Mouse (Mus musculus): ENCODE results near the gene Olfr1104. TPM values are rescaled to one million over a fixed set of nuclear protein-coding genes. Genes with fewer than 3 reads are reported as not detected.

The Olfr1104 gene
- polyA plus RNA-seq (2012; rRNA removed), result not detected in 2 replicates

- WGBS, result 38% methylated on average over 1 of the region's 1 CpGs
- no peak for DNase-seq (ENCODE audit: low read depth, low spot score)
These were observed at the start of gene Olfr1104 for GRCm38 (mm10) chr2:87026980-87027379. Gene Olfr1104 (minus strand): TSS chr2:87027080.

- WGBS, result 72% methylated on average over 1 of the region's 1 CpGs
- no peak for DNase-seq (ENCODE audit: low read depth, low spot score)
These were observed 48.8 kb upstream of the Olfr1104 start, which contains the start of gene Olfr1107 for GRCm38 (mm10) chr2:87075717-87076116. Gene Olfr1107 (minus strand): TSS chr2:87075817.

GRCm38 (mm10) chr2:87052173-87052572 is 25.3 kb upstream of the Olfr1104 start, which contains the start of gene Olfr1106:
Gene Olfr1106 (minus strand): TSS chr2:87052273.
- no peak for DNase-seq (ENCODE audit: low read depth, low spot score)
- 44% methylated on average over 1 of the region's 1 CpGs for WGBS

- no peak for DNase-seq (ENCODE audit: low read depth, low spot score)
These were observed 9.6 kb upstream of the Olfr1104 start, which contains the start of gene Olfr1105 for GRCm38 (mm10) chr2:87036431-87036830. Gene Olfr1105 (minus strand): TSS chr2:87036531.

GRCm38 (mm10) chr2:86998098-86998497 is 28.8 kb downstream of the Olfr1104 start, which contains the start of gene Olfr1102:
Gene Olfr1102 (plus strand): TSS chr2:86998398.
- DNase-seq (ENCODE audit: low read depth, low spot score), result no peak

- DNase-seq (ENCODE audit: low read depth, low spot score), result no peak
- 65% methylated on average over 3 of the region's 3 CpGs for WGBS
These were observed 35.8 kb downstream of the Olfr1104 start, which contains the start of gene Olfr1101 for GRCm38 (mm10) chr2:86991121-86991520. Gene Olfr1101 (minus strand): TSS chr2:86991221.

GRCm38 (mm10) chr2:86979854-86980253 is 47.0 kb downstream of the Olfr1104 start, which contains the start of gene Olfr1100:
Gene Olfr1100 (minus strand): TSS chr2:86979954.
- WGBS, result 67% methylated on average over 3 of the region's 3 CpGs
- DNase-seq (ENCODE audit: low read depth, low spot score), result no peak

Other genes starting within 250 kb of the Olfr1104 start
- not detected in 2 replicates for gene Olfr1093, start 244.6 kb downstream of the Olfr1104 start, polyA plus RNA-seq (2012; rRNA removed)
- not detected in 2 replicates for gene Olfr141, start 217.1 kb downstream of the Olfr1104 start, polyA plus RNA-seq (2012; rRNA removed)
- gene Olfr1094, start 202.4 kb downstream of the Olfr1104 start, polyA plus RNA-seq (2012; rRNA removed), result not detected in 2 replicates
- gene Olfr1095, start 175.4 kb downstream of the Olfr1104 start, polyA plus RNA-seq (2012; rRNA removed), result not detected in 2 replicates
- not detected in 2 replicates for gene Gm13723, start 152.3 kb downstream of the Olfr1104 start, polyA plus RNA-seq (2012; rRNA removed)
- not detected in 2 replicates for gene Olfr1097, start 134.9 kb downstream of the Olfr1104 start, polyA plus RNA-seq (2012; rRNA removed)
- not detected in 2 replicates for gene Olfr1098, start 102.5 kb downstream of the Olfr1104 start, polyA plus RNA-seq (2012; rRNA removed)
- gene Olfr1099, start 66.4 kb downstream of the Olfr1104 start, polyA plus RNA-seq (2012; rRNA removed), result not detected in 2 replicates
- not detected in 2 replicates for gene Olfr1100, start 47.1 kb downstream of the Olfr1104 start, polyA plus RNA-seq (2012; rRNA removed)
- gene Olfr1101, start 35.9 kb downstream of the Olfr1104 start, polyA plus RNA-seq (2012; rRNA removed), result not detected in 2 replicates
- gene Olfr1102, start 28.7 kb downstream of the Olfr1104 start, polyA plus RNA-seq (2012; rRNA removed), result not detected in 2 replicates
- not detected in 2 replicates for gene Olfr1105, start 9.5 kb upstream of the Olfr1104 start, polyA plus RNA-seq (2012; rRNA removed)
- not detected in 2 replicates for gene Olfr1106, start 25.2 kb upstream of the Olfr1104 start, polyA plus RNA-seq (2012; rRNA removed)
- not detected in 2 replicates for gene Olfr1107, start 48.7 kb upstream of the Olfr1104 start, polyA plus RNA-seq (2012; rRNA removed)
- gene Olfr1109, start 68.9 kb upstream of the Olfr1104 start, polyA plus RNA-seq (2012; rRNA removed), result not detected in 2 replicates
- gene Olfr259, start 87.5 kb upstream of the Olfr1104 start, polyA plus RNA-seq (2012; rRNA removed), result not detected in 2 replicates
- gene Olfr1110, start 113.2 kb upstream of the Olfr1104 start, polyA plus RNA-seq (2012; rRNA removed), result not detected in 2 replicates
- not detected in 2 replicates for gene Olfr1111, start 125.5 kb upstream of the Olfr1104 start, polyA plus RNA-seq (2012; rRNA removed)
- not detected in 2 replicates for gene Olfr1112, start 160.7 kb upstream of the Olfr1104 start, polyA plus RNA-seq (2012; rRNA removed)
- not detected in 2 replicates for gene Olfr1113, start 181.9 kb upstream of the Olfr1104 start, polyA plus RNA-seq (2012; rRNA removed)
- not detected in 2 replicates for gene Olfr1115, start 220.9 kb upstream of the Olfr1104 start, polyA plus RNA-seq (2012; rRNA removed)
- gene Olfr1116, start 240.5 kb upstream of the Olfr1104 start, polyA plus RNA-seq (2012; rRNA removed), result not detected in 2 replicates